ENCODE assay signal across 20 mouse cellular contexts in the genomic region with DNA sequence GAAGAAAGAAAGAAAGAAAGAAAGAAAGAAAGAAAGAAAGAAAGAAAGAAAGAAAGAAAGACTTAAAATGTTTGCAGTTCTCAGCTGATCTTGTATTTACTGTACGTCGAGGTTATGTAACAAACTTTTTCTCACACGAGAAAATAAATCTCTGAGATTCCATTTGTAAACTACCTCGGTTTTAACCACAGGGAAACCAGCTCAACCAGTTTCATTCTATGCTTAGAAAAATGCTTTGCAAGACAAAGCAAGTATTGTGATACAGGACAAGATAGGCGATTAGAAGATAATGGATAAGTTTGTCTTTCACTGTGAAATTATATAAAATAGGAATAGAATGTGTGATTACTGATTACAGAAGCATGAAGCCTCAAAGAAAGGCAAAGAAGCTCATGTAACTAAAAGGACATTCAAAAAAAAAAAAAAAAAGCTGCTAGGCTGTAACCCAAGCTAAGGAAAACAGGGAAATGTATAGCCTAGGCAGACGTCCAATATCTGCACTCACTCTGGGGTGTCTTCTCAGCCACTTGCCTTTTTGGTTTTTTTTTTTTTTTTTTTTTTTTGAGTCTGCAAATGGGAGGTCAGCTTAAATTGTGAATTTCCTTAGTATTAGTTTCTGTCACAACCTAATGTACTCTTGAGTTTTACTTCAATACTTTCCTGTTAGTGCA.
A peak's percentile ranks its signal among the peaks of the same experiment; 100 is the strongest.
DNase-seq lines count a peak whose midpoint lies in the region; ATAC-seq and TF ChIP-seq lines count a peak whose summit lies in the region.
"Had no signal": no experiment of that assay in that cellular context is flagged by ENCODE, and none has a peak within 500 bp of the region (broad histone marks: within the 10 kb centered on the region; RNA-seq: fewer than 3 reads in every experiment).

No protein-coding gene starts in this region.

- no peaks in the 10 kb centered on the region for H3K4me1 ChIP-seq in embryonic facial prominence, embryonic 11.5 days (ENCODE audit: control insufficient read depth, insufficient read depth, low read length)
- no peaks in the 10 kb centered on the region for H3K4me1 ChIP-seq in embryonic facial prominence, embryonic 10.5 days
- H3K4me1 ChIP-seq in lung, embryonic 14.5 days (ENCODE audit: insufficient read depth): no peaks in the 10 kb centered on the region
- H3K4me1 ChIP-seq: embryonic facial prominence, embryonic 13.5 days; hindbrain, embryonic 12.5 days; hindbrain, embryonic 15.5 days had no signal

- no peak overlapping the region for H3K27ac ChIP-seq in embryonic facial prominence, embryonic 11.5 days (replicated peaks; ENCODE audit: low read depth, low read length)
- no peak overlapping the region for H3K27ac ChIP-seq in embryonic facial prominence, embryonic 10.5 days (replicated peaks)
- H3K27ac ChIP-seq in lung, embryonic 14.5 days (ENCODE audit: low read depth): no peak overlapping the region
- H3K27ac ChIP-seq: embryonic facial prominence, embryonic 13.5 days; gastrocnemius, adult 2 months; hindbrain, embryonic 12.5 days; hindbrain, embryonic 15.5 days had no signal

- no peaks in the 10 kb centered on the region for H3K36me3 ChIP-seq in embryonic facial prominence, embryonic 11.5 days (replicated peaks; ENCODE audit: control insufficient read depth, insufficient read depth, low read depth, low read length)
- no peaks in the 10 kb centered on the region for H3K36me3 ChIP-seq in embryonic facial prominence, embryonic 10.5 days (replicated peaks)
- no peaks in the 10 kb centered on the region for H3K36me3 ChIP-seq in lung, embryonic 14.5 days (ENCODE audit: insufficient read depth)
- H3K36me3 ChIP-seq: embryonic facial prominence, embryonic 13.5 days; hindbrain, embryonic 12.5 days; hindbrain, embryonic 15.5 days had no signal

- no peak overlapping the region for H3K4me2 ChIP-seq in embryonic facial prominence, embryonic 11.5 days (ENCODE audit: low read depth, low read length)
- no peak overlapping the region for H3K4me2 ChIP-seq in lung, embryonic 14.5 days
- H3K4me2 ChIP-seq: embryonic facial prominence, embryonic 13.5 days; heart, embryonic 11.5 days; hindbrain, embryonic 12.5 days; hindbrain, embryonic 15.5 days had no signal

- H3K4me3 ChIP-seq in embryonic facial prominence, embryonic 11.5 days (ENCODE audit: low read depth, low read length): no peak overlapping the region
- no peak overlapping the region for H3K4me3 ChIP-seq in embryonic facial prominence, embryonic 10.5 days
- no peak overlapping the region for H3K4me3 ChIP-seq in lung, embryonic 14.5 days (ENCODE audit: low read depth, low read length)
- H3K4me3 ChIP-seq: embryonic facial prominence, embryonic 13.5 days; gastrocnemius, adult 2 months; hindbrain, embryonic 12.5 days; hindbrain, embryonic 15.5 days had no signal

- H3K9me3 ChIP-seq in embryonic facial prominence, embryonic 11.5 days (replicated peaks; ENCODE audit: control insufficient read depth, low read length): no peaks in the 10 kb centered on the region
- no peaks in the 10 kb centered on the region for H3K9me3 ChIP-seq in embryonic facial prominence, embryonic 10.5 days
- no peaks in the 10 kb centered on the region for H3K9me3 ChIP-seq in lung, embryonic 14.5 days (ENCODE audit: low read depth, low read length)
- H3K9me3 ChIP-seq: embryonic facial prominence, embryonic 13.5 days; hindbrain, embryonic 12.5 days; hindbrain, embryonic 15.5 days had no signal

- TF ChIP-seq CTCF in lung, embryonic 14.5 days (IDR thresholded peaks at IDR 0.05; ENCODE audit: low read depth): no peak

- no peaks in the 10 kb centered on the region for H3K27me3 ChIP-seq in embryonic facial prominence, embryonic 11.5 days (ENCODE audit: control insufficient read depth, insufficient read depth, low read length)
- H3K27me3 ChIP-seq in embryonic facial prominence, embryonic 10.5 days (replicated peaks; ENCODE audit: low read depth, poor library complexity, severe bottlenecking): no peaks in the 10 kb centered on the region
- H3K27me3 ChIP-seq in lung, embryonic 14.5 days (ENCODE audit: insufficient read depth, low read length): no peaks in the 10 kb centered on the region
- H3K27me3 ChIP-seq: embryonic facial prominence, embryonic 13.5 days; hindbrain, embryonic 12.5 days; hindbrain, embryonic 15.5 days had no signal

- peak; percentile 35 for DNase-seq in embryonic facial prominence, embryonic 11.5 days (ENCODE audit: low spot score)
- no peak for DNase-seq in embryonic facial prominence, embryonic 10.5 days (ENCODE audit: low spot score)
- DNase-seq in lung, embryonic 14.5 days: peak; percentile 64
- no peak for DNase-seq in lung, adult 18-20 months
- peak; percentile 12 for DNase-seq in R1 (ENCODE audit: low read depth, low spot score)
- DNase-seq in left cerebral cortex, adult 9 months (ENCODE audit: low spot score in 2 of 2): no peak
- DNase-seq: adrenal gland, postnatal 10 days; adrenal gland, postnatal 36 days; cerebellum, adult 18-20 months; cerebellum, adult 9-10 months; cerebellum, postnatal 14 days; forebrain, postnatal 0 days; gastrocnemius, adult 2 months; gastrocnemius, postnatal 14 days; heart, adult 11 months had no signal

- WGBS in embryonic facial prominence, embryonic 11.5 days: 57% methylated on average over 6 of the region's 6 CpGs
- 57% methylated on average over 6 of the region's 6 CpGs for WGBS in embryonic facial prominence, embryonic 10.5 days
- 43% methylated on average over 6 of the region's 6 CpGs for WGBS in lung, embryonic 14.5 days

- H3K9ac ChIP-seq in embryonic facial prominence, embryonic 11.5 days (replicated peaks; ENCODE audit: low read length): no peak overlapping the region
- no peak overlapping the region for H3K9ac ChIP-seq in lung, embryonic 14.5 days
- H3K9ac ChIP-seq: embryonic facial prominence, embryonic 13.5 days; forebrain, postnatal 0 days; hindbrain, embryonic 12.5 days; hindbrain, embryonic 15.5 days had no signal

- no peak for ATAC-seq in embryonic facial prominence, embryonic 11.5 days (replicated peaks; ENCODE audit: insufficient number of reproducible peaks, low FRiP score, low TSS enrichment, low read depth)
- ATAC-seq in lung, embryonic 14.5 days (ENCODE audit: insufficient read depth): no peak
- ATAC-seq: forebrain, embryonic 14.5 days; forebrain, postnatal 0 days had no signal

Comparison
In these comparisons a context has a peak if more than half of its experiments do, and no peak if none do; other contexts are left out.
1. DNase-seq: peak in embryonic facial prominence, embryonic 11.5 days (single experiment), lung, embryonic 14.5 days (single experiment) and R1 (single experiment); none in embryonic facial prominence, embryonic 10.5 days (single experiment), lung, adult 18-20 months (0 of 2) and left cerebral cortex, adult 9 months (0 of 2).